Mouse (Mus musculus): Measurements from ENCODE around the gene Rhod. TPM values are rescaled to one million over a fixed set of nuclear protein-coding genes. Genes with fewer than 3 reads are reported as not detected.
"Not testable (repeated sequence)": the region's sequence is repeated elsewhere in the genome, so short reads cannot be mapped to it uniquely, and the experiment has no call there.

Rhod gene
- total and polyA plus RNA-seq, 2 experiments from 2014 or later = 16.0 to 35.0 TPM

GRCm38 (mm10) chr19:4383306-4383705, 55.9 kb downstream of the Rhod start:
- no peaks in the 10 kb centered on the region for H3K27me3 ChIP-seq (ENCODE audit: control insufficient read depth, insufficient read depth, low read length)
- no peak overlapping the region for H3K4me2 ChIP-seq (ENCODE audit: low read depth, low read length)
- H3K9ac ChIP-seq (replicated peaks; ENCODE audit: low read depth, low read length) = no peak overlapping the region
- DNase-seq (ENCODE audit: low spot score) (no peak), ATAC-seq (ENCODE audit: insufficient read depth, low read depth) (no peak)
- peaks cover 13% of the 10 kb centered on the region; the same call in 1 of the 2 replicates for H3K36me3 ChIP-seq (replicated peaks; ENCODE audit: control insufficient read depth, insufficient read depth, low read length)
- H3K27ac ChIP-seq (ENCODE audit: low read depth) = no peak overlapping the region
- TF ChIP-seq CTCF (IDR thresholded peaks at IDR 0.05; ENCODE audit: low read depth) = no peak
- TF ChIP-seq EP300 (IDR thresholded peaks at IDR 0.05; ENCODE audit: low read depth) = no peak
- no peak overlapping the region for H3K4me3 ChIP-seq (ENCODE audit: low read depth, low read length)
- peaks cover 4% of the 10 kb centered on the region; the same call in 1 of the 2 replicates for H3K4me1 ChIP-seq (ENCODE audit: control insufficient read depth, insufficient read depth)
- no peaks in the 10 kb centered on the region for H3K9me3 ChIP-seq (replicated peaks; ENCODE audit: control insufficient read depth, low read length)

DNA sequence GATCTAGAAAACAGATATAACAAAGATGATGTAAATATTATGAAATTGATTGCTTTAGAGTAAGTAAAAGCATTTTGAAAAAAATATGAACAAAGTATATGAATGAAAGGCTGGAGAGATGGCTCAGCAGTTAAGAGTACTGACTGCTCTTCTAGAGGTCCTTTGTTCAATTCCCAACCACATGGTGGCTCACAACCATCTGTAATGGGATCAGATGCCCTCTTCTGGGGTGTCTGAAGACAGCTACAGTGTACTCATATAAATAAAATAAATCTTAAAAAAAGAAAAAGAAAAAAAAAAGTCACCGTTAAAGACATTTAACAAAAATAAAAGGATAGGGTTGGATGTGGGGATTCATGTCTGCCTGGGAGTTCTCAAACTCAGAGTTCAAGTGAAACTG, 56.9 kb downstream of the Rhod start:
- not testable (repeated sequence) for ATAC-seq (ENCODE audit: insufficient read depth, low read depth); H3K4me1 ChIP-seq (ENCODE audit: control insufficient read depth, insufficient read depth); H3K36me3 ChIP-seq (replicated peaks; ENCODE audit: control insufficient read depth, insufficient read depth, low read length); H3K9ac ChIP-seq (replicated peaks; ENCODE audit: low read depth, low read length); H3K9me3 ChIP-seq (replicated peaks; ENCODE audit: control insufficient read depth, low read length); H3K27me3 ChIP-seq (ENCODE audit: control insufficient read depth, insufficient read depth, low read length); H3K4me2 ChIP-seq (ENCODE audit: low read depth, low read length); H3K27ac ChIP-seq (ENCODE audit: low read depth); H3K4me3 ChIP-seq (ENCODE audit: low read depth, low read length); DNase-seq (ENCODE audit: low spot score)
- WGBS = 91% methylated on average over 1 of the region's 1 CpGs

Other genes starting within 250 kb of the Rhod start
- gene Tbc1d10c, start 248.1 kb downstream of the Rhod start, total RNA-seq (2014; rRNA removed; ENCODE audit: low replicate concordance) = 5.2 TPM in 1 of 2 replicates, not detected in the other
- 2.7 and 4.4 TPM in 2 replicates for gene Tbc1d10c, start 248.1 kb downstream of the Rhod start, polyA plus RNA-seq (2015; fragmentation: Nextera tagmentation; extraction: Ambion mirVana)
- 808 and 961 TPM in 2 replicates for gene Ppp1ca, start 247.4 kb downstream of the Rhod start, total RNA-seq (2014; rRNA removed; ENCODE audit: low replicate concordance)
- gene Ppp1ca, start 247.4 kb downstream of the Rhod start, polyA plus RNA-seq (2015; fragmentation: Nextera tagmentation; extraction: Ambion mirVana) = 738 and 763 TPM in 2 replicates
- 9.5 and 12.3 TPM in 2 replicates for gene Rad9a, start 237.8 kb downstream of the Rhod start, total RNA-seq (2014; rRNA removed; ENCODE audit: low replicate concordance)
- 9.5 and 9.7 TPM in 2 replicates for gene Rad9a, start 237.8 kb downstream of the Rhod start, polyA plus RNA-seq (2015; fragmentation: Nextera tagmentation; extraction: Ambion mirVana)
- gene Clcf1, start 225.2 kb downstream of the Rhod start, total RNA-seq (2014; rRNA removed; ENCODE audit: low replicate concordance) = 3.4 and 14.7 TPM in 2 replicates
- gene Clcf1, start 225.2 kb downstream of the Rhod start, polyA plus RNA-seq (2015; fragmentation: Nextera tagmentation; extraction: Ambion mirVana) = 0.67 and 0.91 TPM in 2 replicates
- not detected in 2 replicates for gene AC109138.7, start 225.1 kb downstream of the Rhod start, total RNA-seq (2014; rRNA removed; ENCODE audit: low replicate concordance)
- not detected in 2 replicates for gene AC109138.7, start 225.1 kb downstream of the Rhod start, polyA plus RNA-seq (2015; fragmentation: Nextera tagmentation; extraction: Ambion mirVana)
- 18.6 and 30.8 TPM in 2 replicates for gene Pold4, start 207.5 kb downstream of the Rhod start, total RNA-seq (2014; rRNA removed; ENCODE audit: low replicate concordance)
- gene Pold4, start 207.5 kb downstream of the Rhod start, polyA plus RNA-seq (2015; fragmentation: Nextera tagmentation; extraction: Ambion mirVana) = 23.0 and 27.9 TPM in 2 replicates
- gene Ssh3, start 170.3 kb downstream of the Rhod start, total RNA-seq (2014; rRNA removed; ENCODE audit: low replicate concordance) = 11.5 and 11.6 TPM in 2 replicates
- gene Ssh3, start 170.3 kb downstream of the Rhod start, polyA plus RNA-seq (2015; fragmentation: Nextera tagmentation; extraction: Ambion mirVana) = 6.2 and 6.4 TPM in 2 replicates
- gene Ankrd13d, start 156.3 kb downstream of the Rhod start, total RNA-seq (2014; rRNA removed; ENCODE audit: low replicate concordance) = 2.1 and 2.3 TPM in 2 replicates
- gene Ankrd13d, start 156.3 kb downstream of the Rhod start, polyA plus RNA-seq (2015; fragmentation: Nextera tagmentation; extraction: Ambion mirVana) = 0.40 and 0.41 TPM in 2 replicates
- 50.4 and 50.6 TPM in 2 replicates for gene Grk2, start 133.2 kb downstream of the Rhod start, total RNA-seq (2014; rRNA removed; ENCODE audit: low replicate concordance)
- gene Grk2, start 133.2 kb downstream of the Rhod start, polyA plus RNA-seq (2015; fragmentation: Nextera tagmentation; extraction: Ambion mirVana) = 6.9 and 7.8 TPM in 2 replicates
- 55.0 and 65.3 TPM in 2 replicates for gene Kdm2a, start 41.1 kb downstream of the Rhod start, total RNA-seq (2014; rRNA removed; ENCODE audit: low replicate concordance)
- gene Kdm2a, start 41.1 kb downstream of the Rhod start, polyA plus RNA-seq (2015; fragmentation: Nextera tagmentation; extraction: Ambion mirVana) = 15.4 and 15.7 TPM in 2 replicates
- gene Syt12, start 38.0 kb upstream of the Rhod start, total RNA-seq (2014; rRNA removed; ENCODE audit: low replicate concordance) = 2.8 TPM in 2 replicates
- gene Syt12, start 38.0 kb upstream of the Rhod start, polyA plus RNA-seq (2015; fragmentation: Nextera tagmentation; extraction: Ambion mirVana) = 0.26 and 0.46 TPM in 2 replicates
- not detected in 2 replicates for gene 2010003K11Rik, start 59.2 kb upstream of the Rhod start, total RNA-seq (2014; rRNA removed; ENCODE audit: low replicate concordance)
- not detected in 2 replicates for gene 2010003K11Rik, start 59.2 kb upstream of the Rhod start, polyA plus RNA-seq (2015; fragmentation: Nextera tagmentation; extraction: Ambion mirVana)
- 12.4 and 13.8 TPM in 2 replicates for gene Pcx, start 71.0 kb upstream of the Rhod start, total RNA-seq (2014; rRNA removed; ENCODE audit: low replicate concordance)
- gene Pcx, start 71.0 kb upstream of the Rhod start, polyA plus RNA-seq (2015; fragmentation: Nextera tagmentation; extraction: Ambion mirVana) = 4.7 and 5.2 TPM in 2 replicates
- gene Lrfn4, start 176.2 kb upstream of the Rhod start, total RNA-seq (2014; rRNA removed; ENCODE audit: low replicate concordance) = 32.2 and 45.8 TPM in 2 replicates
- gene Lrfn4, start 176.2 kb upstream of the Rhod start, polyA plus RNA-seq (2015; fragmentation: Nextera tagmentation; extraction: Ambion mirVana) = 1.7 and 1.9 TPM in 2 replicates
- 60.6 and 64.6 TPM in 2 replicates for gene Rce1, start 186.2 kb upstream of the Rhod start, total RNA-seq (2014; rRNA removed; ENCODE audit: low replicate concordance)
- gene Rce1, start 186.2 kb upstream of the Rhod start, polyA plus RNA-seq (2015; fragmentation: Nextera tagmentation; extraction: Ambion mirVana) = 24.8 and 25.6 TPM in 2 replicates

Measured in heart, postnatal 0 days (tissue).